Mouse (Mus musculus) heart, embryonic 10.5 days (tissue): Measurements from ENCODE around the gene Glul. TPM values are rescaled to one million over a fixed set of nuclear protein-coding genes. Genes with fewer than 3 reads are reported as not detected.
A peak's percentile ranks its signal among the peaks of the same experiment; 100 is the strongest.
"Not testable (repeated sequence)": the region's sequence is repeated elsewhere in the genome, so short reads cannot be mapped to it uniquely, and the experiment has no call there.

ENCODE experiments used
- DNase-seq: peaks from one replicate; pipeline ENCODE4 v3.0.0-alpha.2; 2017; ENCODE audit warnings: low spot score
- H3K27ac ChIP-seq: fragments of 300-500 bp; sonication (generic); 2 replicates; pipeline ENCODE4 v1.5.1; 2016; ENCODE audit warnings: mild to moderate bottlenecking
- H3K27me3 ChIP-seq: fragments of 300-500 bp; sonication (generic); 2 replicates; pipeline ENCODE4 v1.6.1; 2016; ENCODE audit warnings: mild to moderate bottlenecking; ENCODE audit not compliant: poor library complexity, insufficient read depth, severe bottlenecking
- H3K36me3 ChIP-seq: fragments of 300-500 bp; sonication (generic); 2 replicates; pipeline ENCODE4 v1.6.1; 2016; ENCODE audit warnings: mild to moderate bottlenecking, moderate library complexity
- H3K4me1 ChIP-seq: fragments of 300-500 bp; sonication (generic); 2 replicates; pipeline ENCODE4 v1.6.1; 2016; ENCODE audit warnings: mild to moderate bottlenecking
- H3K4me3 ChIP-seq: fragments of 300-500 bp; sonication (generic); 2 replicates; pipeline ENCODE4 v1.5.1; 2016; ENCODE audit warnings: mild to moderate bottlenecking, moderate library complexity
- H3K9me3 ChIP-seq: fragments of 300-500 bp; sonication (generic); 2 replicates; pipeline ENCODE4 v1.6.1; 2016; ENCODE audit warnings: mild to moderate bottlenecking, moderate library complexity
- WGBS: fragments of 180-500 bp; shearing (Covaris S2); methylation state at CpG from one replicate; pipeline ENCODE4 v1.1.7; 2016; 5-methylcytosine and 5-hydroxymethylcytosine counted together
- polyA plus RNA-seq: library from polyadenylated mRNA; unstranded; fragments of >200 nt; fragmentation: Nextera tagmentation; extraction: Ambion mirVana; gene quantifications from 2 replicates; pipeline ENCODE4 v1.2.1, GENCODE M21; 2016

Gene Glul
- 65.4 and 96.6 TPM in 2 replicates for polyA plus RNA-seq

DNA sequence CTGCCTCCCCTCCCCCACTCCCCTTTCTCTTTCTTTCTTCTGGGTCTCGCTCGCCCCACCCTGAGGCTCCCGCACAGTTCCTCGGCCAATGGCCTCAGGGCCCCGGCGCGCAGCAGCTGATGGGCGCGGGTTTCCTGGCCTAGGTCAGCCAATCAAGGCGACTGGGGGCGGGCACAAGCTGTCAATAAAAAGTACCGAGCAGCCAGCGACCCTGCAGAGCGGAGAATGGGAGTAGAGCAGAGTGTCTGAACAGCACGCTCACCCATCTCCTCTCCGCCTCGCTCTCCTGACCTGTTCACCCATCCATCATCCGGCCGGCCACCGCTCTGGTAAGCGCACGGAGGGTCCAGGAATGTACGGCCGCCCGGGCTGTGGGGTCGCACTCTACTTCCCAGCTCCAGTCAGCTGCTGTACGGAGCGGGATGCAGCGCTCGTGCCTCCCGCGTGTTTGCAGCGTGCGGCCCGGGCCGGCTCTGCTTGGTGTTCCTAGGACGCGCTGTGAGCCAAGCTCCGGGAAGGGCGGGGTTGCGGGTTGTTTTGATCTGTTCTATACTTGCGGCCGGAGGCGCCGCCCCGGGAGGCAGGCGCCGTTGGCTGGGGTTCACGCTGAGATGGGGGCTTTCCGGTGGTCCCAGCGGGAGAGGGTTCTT, at the start of gene Glul, which contains the start of gene Teddm2:
Gene Glul, plus strand, starts transcription at position 214 of the 650 bp plus-strand sequence.
Gene Teddm2, minus strand, starts transcription at position 498 of the 650 bp plus-strand sequence.
- peak; percentile 99 for DNase-seq
- Histone ChIP-seq H3K4me3 (peak within 1 kb of the TSS; percentile 87), H3K9me3 (no peaks in the 10 kb centered on the region), H3K4me1 (peaks cover 22% of the 10 kb centered on the region), H3K36me3 (peaks cover 23% of the 10 kb centered on the region), H3K27ac (peak within 1 kb of the TSS; percentile 96), H3K27me3 (no peaks in the 10 kb centered on the region)
- WGBS: under 1% methylated on average over 51 of the region's 51 CpGs

- H3K4me1 ChIP-seq, DNase-seq, H3K9me3 ChIP-seq, H3K4me3 ChIP-seq, H3K27me3 ChIP-seq, H3K36me3 ChIP-seq, H3K27ac ChIP-seq: not testable (repeated sequence)
- 70% methylated on average over 7 of the region's 7 CpGs for WGBS
Observed at GRCm38 (mm10) chr1:153852696-153853095, 47.0 kb upstream of the Glul start.

GRCm38 (mm10) chr1:153855946-153856345, 43.8 kb upstream of the Glul start:
- no peaks in the 10 kb centered on the region for H3K4me1 ChIP-seq
- H3K4me3 ChIP-seq: no peak overlapping the region
- WGBS: 72% methylated on average over 8 of the region's 8 CpGs
- no peaks in the 10 kb centered on the region for H3K9me3 ChIP-seq
- no peak for DNase-seq
- no peaks in the 10 kb centered on the region for H3K36me3 ChIP-seq
- H3K27ac ChIP-seq: no peak overlapping the region
- no peaks in the 10 kb centered on the region for H3K27me3 ChIP-seq

GRCm38 (mm10) chr1:153874045-153874444, 25.7 kb upstream of the Glul start, which contains the start of gene Teddm1b:
Teddm1b (plus strand) TSS chr1:153874345.
- Histone ChIP-seq H3K36me3 (no peaks in the 10 kb centered on the region), H3K4me3 (no peak within 1 kb of the TSS), H3K4me1 (no peaks in the 10 kb centered on the region), H3K27ac (no peak within 1 kb of the TSS), H3K9me3 (no peaks in the 10 kb centered on the region), H3K27me3 (no peaks in the 10 kb centered on the region)
- 78% methylated on average over 6 of the region's 6 CpGs for WGBS
- DNase-seq: no peak

DNA sequence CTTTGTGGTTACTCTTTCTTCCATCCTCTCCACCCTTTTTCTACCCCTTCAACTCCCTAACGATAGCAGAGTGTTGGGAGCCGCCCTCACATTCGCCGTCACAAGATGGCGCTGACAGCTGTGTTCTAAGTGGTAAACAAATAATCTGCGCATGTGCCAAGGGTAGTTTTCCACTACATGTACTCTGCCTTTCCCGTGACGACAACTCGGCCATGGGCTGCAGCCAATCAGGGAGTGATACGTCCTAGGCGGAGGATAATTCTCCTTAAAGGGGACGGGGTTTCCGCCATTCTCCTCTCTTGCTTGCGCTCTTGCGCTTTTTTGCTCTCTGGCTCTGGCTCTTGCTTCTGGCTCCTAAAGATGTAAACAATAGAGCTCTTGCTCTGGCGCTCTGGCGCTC, 19.4 kb upstream of the Glul start:
- not testable (repeated sequence) for H3K9me3 ChIP-seq, H3K27ac ChIP-seq, H3K27me3 ChIP-seq, H3K4me1 ChIP-seq, H3K36me3 ChIP-seq, H3K4me3 ChIP-seq, DNase-seq
- 91% methylated on average over 17 of the region's 17 CpGs for WGBS

GRCm38 (mm10) chr1:153886024-153886633, 13.6 kb upstream of the Glul start:
- DNase-seq: no peak
- Histone ChIP-seq H3K9me3 (no peaks in the 10 kb centered on the region), H3K36me3 (no peaks in the 10 kb centered on the region), H3K4me1 (0 out of 2 replicates have a peak, but pooled peaks cover 5% of the 10 kb centered on the region), H3K27me3 (no peaks in the 10 kb centered on the region; the same call in 1 of the 2 replicates), H3K4me3 (no peak overlapping the region), H3K27ac (no peak overlapping the region)
- 25% methylated on average over 17 of the region's 17 CpGs for WGBS

- WGBS: 94% methylated on average over 10 of the region's 10 CpGs
- Histone ChIP-seq H3K27me3 (no peaks in the 10 kb centered on the region; the same call in 1 of the 2 replicates), H3K4me3 (no peak overlapping the region), H3K9me3 (no peaks in the 10 kb centered on the region), H3K4me1 (0 out of 2 replicates have a peak, but pooled peaks cover 5% of the 10 kb centered on the region), H3K36me3 (no peaks in the 10 kb centered on the region), H3K27ac (no peak overlapping the region)
- no peak for DNase-seq
Observed at GRCm38 (mm10) chr1:153890121-153890520, 9.6 kb upstream of the Glul start.

GRCm38 (mm10) chr1:153891442-153891841, 8.3 kb upstream of the Glul start, which contains the start of gene Teddm1a:
Teddm1a (plus strand) TSS chr1:153891742.
- 54% methylated on average over 4 of the region's 4 CpGs for WGBS
- Histone ChIP-seq H3K36me3 (no peaks in the 10 kb centered on the region), H3K4me3 (no peak within 1 kb of the TSS), H3K4me1 (0 out of 2 replicates have a peak, but pooled peaks cover under 1% of the 10 kb centered on the region), H3K27ac (no peak within 1 kb of the TSS), H3K9me3 (no peaks in the 10 kb centered on the region), H3K27me3 (no peaks in the 10 kb centered on the region; the same call in 1 of the 2 replicates)
- DNase-seq: no peak

DNA sequence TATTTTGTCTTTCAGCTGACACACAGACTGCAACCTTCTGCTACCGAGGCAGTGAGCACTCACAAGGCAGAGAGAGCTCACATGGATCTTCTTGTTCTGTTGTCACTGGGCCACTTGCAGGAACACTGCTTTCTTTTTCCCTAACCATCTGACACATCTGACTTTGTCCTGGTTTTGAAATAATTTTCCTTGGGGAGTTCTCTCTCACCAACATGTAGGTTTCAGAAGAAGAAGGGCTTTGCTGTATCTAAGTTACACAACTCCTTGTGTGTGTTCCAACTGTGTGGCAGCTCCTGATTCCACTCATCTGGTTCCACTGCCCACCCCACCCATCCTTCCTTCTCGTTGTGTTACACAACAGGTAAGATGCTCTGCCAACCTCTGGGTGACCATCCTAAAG, 6.0 kb upstream of the Glul start:
- H3K36me3 ChIP-seq: no peaks in the 10 kb centered on the region
- H3K27ac ChIP-seq: no peak overlapping the region
- no peaks in the 10 kb centered on the region for H3K27me3 ChIP-seq
- no peaks in the 10 kb centered on the region for H3K9me3 ChIP-seq
- no peak for DNase-seq
- 72% methylated on average over 2 of the region's 2 CpGs for WGBS
- H3K4me3 ChIP-seq: no peak overlapping the region
- H3K4me1 ChIP-seq: 0 out of 2 replicates have a peak, but pooled peaks cover 8% of the 10 kb centered on the region

DNA sequence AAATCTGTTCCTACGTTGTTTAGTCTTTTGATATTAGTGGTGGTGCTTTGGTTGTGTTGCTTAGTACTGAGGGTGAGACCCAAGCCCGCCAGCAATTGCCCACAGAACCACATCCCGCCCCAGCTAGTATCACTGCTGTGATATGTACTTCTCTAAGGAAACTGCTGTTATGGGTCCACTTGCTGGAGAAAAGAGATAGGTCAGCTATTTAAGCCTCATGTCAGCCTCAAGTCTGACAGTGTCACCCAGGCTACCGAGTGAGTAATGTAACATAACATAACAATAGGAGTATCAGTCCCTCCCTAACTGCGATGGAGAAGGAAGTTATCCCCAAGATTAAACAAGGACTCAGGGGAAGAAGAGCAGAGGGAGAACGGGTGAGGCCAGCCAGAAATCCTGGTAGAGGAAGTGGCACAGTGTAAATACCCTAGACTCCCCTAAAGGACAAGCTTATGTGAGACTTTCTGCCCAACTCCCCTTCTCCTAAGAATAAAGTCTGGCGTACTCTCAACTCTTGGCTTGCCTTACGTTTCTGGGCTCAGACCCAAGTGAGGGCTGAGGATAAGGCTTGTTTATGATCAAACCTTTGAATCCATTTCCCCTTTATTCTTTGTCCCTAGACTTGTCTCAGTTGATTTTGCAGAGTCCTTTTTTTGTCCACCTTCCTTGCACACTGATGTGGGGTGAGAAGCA, 5.4 kb upstream of the Glul start:
- Histone ChIP-seq H3K27ac (no peak overlapping the region), H3K4me3 (no peak overlapping the region), H3K27me3 (no peaks in the 10 kb centered on the region), H3K36me3 (no peaks in the 10 kb centered on the region), H3K4me1 (peaks cover 14% of the 10 kb centered on the region; the same call in 1 of the 2 replicates), H3K9me3 (no peaks in the 10 kb centered on the region)
- DNase-seq: no peak
- WGBS: 56% methylated on average over 8 of the region's 8 CpGs

GRCm38 (mm10) chr1:153894979-153895378, 4.8 kb upstream of the Glul start:
- DNase-seq: peak; percentile 84
- 42% methylated on average over 5 of the region's 5 CpGs for WGBS

DNA sequence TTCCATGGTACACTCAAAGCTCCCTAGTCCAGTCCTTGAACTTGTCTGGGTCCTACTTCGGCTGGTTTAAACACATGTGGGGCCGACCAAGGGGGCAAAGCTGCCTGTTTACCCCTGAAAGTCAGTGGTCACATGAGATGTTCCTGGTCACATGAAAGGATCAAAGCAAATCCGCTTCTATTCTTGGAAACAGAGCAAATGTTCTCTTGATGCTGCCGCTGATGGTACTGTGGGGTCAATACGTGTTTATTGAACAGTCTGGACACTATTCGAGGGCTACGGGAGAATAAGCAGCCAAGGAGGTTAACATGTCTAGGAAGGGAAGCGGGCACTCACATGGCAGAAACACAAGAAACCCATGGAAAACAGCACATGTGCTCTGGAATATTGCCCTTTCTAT, 2.5 kb upstream of the Glul start:
- Histone ChIP-seq H3K27ac (no peak overlapping the region), H3K4me3 (no peak overlapping the region), H3K27me3 (no peaks in the 10 kb centered on the region), H3K36me3 (no peaks in the 10 kb centered on the region), H3K9me3 (no peaks in the 10 kb centered on the region), H3K4me1 (peaks cover 22% of the 10 kb centered on the region)
- DNase-seq: no peak
- 81% methylated on average over 8 of the region's 8 CpGs for WGBS

More at GRCm38 (mm10) chr1:153894979-153895378, 4.8 kb upstream of the Glul start:
- no peak overlapping the region for H3K4me3 ChIP-seq
- H3K36me3 ChIP-seq: no peaks in the 10 kb centered on the region
- no peak overlapping the region for H3K27ac ChIP-seq
- peaks cover 14% of the 10 kb centered on the region; the same call in 1 of the 2 replicates for H3K4me1 ChIP-seq
- H3K9me3 ChIP-seq: no peaks in the 10 kb centered on the region
- no peaks in the 10 kb centered on the region for H3K27me3 ChIP-seq
